Mouse (Mus musculus): ENCODE measurements at regions not wholly inside any gene's neighbourhood (a gene's known extent, or its start where the extent isn't known, plus 50 kb on each side); places are given as distances from the start of the nearest gene placed in this dataset.

GRCm38 (mm10) chr7:123059718-123060337, 63.9 kb upstream of the Tnrc6a start:
- DNase-seq (ENCODE audit: low read depth, low spot score) = no peak

GRCm38 (mm10) chr7:123063264-123064011, 60.2 kb upstream of the Tnrc6a start:
- no peak for DNase-seq (ENCODE audit: low read depth, low spot score)

GRCm38 (mm10) chr7:123065951-123066351, 57.7 kb upstream of the Tnrc6a start:
- no peak for DNase-seq (ENCODE audit: low read depth, low spot score)

- peak; percentile 20 for DNase-seq (ENCODE audit: low read depth, low spot score)
Measured at GRCm38 (mm10) chr7:123067396-123067795, 56.3 kb upstream of the Tnrc6a start.

GRCm38 (mm10) chr7:123068241-123068640, 55.4 kb upstream of the Tnrc6a start:
- no peak for DNase-seq (ENCODE audit: low read depth, low spot score)

- no peak for DNase-seq (ENCODE audit: low read depth, low spot score)
Measured at GRCm38 (mm10) chr7:123068715-123069273, 54.9 kb upstream of the Tnrc6a start.

- DNase-seq (ENCODE audit: low read depth, low spot score) = no peak
Measured at GRCm38 (mm10) chr7:123069280-123069679, 54.4 kb upstream of the Tnrc6a start.

GRCm38 (mm10) chr7:123070861-123071260, 52.8 kb upstream of the Tnrc6a start:
- no peak for DNase-seq (ENCODE audit: low read depth, low spot score)

All from CD4-positive, CD25-positive, alpha-beta regulatory T cell, adult 2 months (primary cell).